Mouse (Mus musculus) cerebellum, adult 18-20 months (tissue): ENCODE results near the gene F13a1.

Experiments
- DNase-seq, 2 experiments: peaks; one replicate each; pipeline ENCODE4 v3.0.0; 2021

F13a1 gene

DNA sequence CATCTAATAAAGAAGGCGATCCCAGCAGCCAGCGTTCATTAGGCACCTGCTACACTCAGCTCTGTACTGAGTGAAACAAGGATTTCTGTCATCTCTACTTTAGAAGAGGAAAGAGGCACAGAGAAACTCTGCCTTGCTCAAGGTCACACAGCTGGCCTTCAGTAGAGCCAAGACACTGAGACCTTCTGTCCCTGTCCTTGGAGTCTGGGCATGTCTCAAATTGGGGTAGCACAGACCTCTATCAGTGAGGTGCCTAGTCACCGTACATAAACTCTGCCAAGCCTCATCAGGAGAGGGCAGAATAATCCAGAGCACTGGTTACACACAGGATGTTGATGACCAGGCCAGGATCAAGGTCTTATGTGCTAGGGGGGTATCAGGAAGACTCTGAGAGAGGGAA lies 108.2 kb downstream of the F13a1 start:
- DNase-seq = no peak

DNA sequence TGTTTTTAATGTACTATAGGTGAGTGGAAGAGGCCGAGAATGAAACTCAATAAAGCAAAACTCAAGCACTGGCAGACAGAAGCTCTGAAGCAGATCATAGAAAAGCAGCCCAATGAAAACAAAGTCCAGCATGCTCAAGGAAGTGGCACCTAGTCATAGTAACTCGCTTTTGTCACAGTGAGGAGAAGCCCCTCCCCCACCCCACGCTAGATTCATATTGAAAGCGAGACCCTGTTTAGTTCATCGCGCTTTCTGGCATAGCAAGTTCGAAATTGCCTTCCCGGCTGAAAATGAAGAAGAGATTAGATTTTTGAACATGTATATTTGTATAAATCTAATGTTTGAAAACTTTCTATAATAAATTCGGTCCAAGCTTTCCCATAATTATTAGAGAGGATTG lies 118.0 kb downstream of the F13a1 start:
- no peak for DNase-seq

DNA sequence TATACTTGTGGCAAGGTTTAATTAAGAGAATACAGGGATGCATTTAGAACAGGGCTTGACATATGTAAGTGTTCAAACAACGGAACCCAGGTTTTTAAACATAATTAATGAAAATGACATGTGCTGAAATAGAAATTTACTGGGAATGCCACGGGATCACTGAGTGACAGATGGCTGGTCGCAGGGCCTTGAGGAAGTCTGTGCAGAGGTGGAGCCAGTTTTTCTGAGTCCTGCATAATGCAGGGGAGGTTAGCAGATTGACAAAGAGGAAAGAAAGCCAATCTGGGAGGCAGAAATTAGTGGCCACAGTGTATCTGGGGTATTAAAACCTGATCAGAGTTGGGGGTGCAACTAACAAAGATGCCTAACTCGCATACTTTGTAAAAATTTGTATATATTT lies 130.3 kb downstream of the F13a1 start:
- no peak for DNase-seq

DNA sequence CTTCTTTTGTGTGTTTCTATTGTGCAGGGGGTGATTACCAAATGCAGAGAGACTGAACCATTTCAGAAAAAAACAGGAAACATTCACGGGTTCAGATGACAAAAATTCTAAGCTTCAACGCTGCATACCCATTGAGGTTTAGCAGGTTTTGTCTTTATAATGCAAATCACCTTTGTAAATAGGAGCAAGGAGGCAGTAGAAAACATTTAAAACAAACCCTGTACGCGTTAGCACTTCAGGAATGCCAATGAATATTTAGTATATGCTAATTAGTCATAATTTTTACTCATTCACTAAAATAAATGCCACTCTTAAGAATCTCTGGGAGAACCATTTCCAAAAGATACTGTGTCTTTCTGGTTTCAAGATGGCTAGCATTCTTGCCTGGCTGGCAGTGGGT lies 146.2 kb downstream of the F13a1 start:
- no peak for DNase-seq

DNA sequence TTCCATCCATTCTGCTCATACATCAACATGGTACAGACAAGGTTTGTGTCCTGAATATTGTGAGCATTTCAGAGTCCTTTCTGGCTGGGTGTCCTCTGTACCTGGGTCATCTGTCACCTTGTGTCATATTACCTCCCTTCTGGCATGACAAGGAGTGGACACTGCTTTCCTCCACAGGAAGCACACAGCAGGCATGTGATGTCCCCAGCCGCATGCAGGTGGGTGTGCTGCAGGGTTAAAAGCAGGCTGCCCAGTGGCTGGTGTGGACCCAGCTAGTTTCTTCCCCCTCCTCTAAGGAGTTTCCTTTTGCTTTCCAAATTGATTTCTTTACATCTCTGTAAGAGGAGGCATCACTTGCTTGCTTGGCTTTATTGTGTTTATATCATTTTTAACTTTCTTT lies 146.6 kb downstream of the F13a1 start:
- DNase-seq = no peak

DNA sequence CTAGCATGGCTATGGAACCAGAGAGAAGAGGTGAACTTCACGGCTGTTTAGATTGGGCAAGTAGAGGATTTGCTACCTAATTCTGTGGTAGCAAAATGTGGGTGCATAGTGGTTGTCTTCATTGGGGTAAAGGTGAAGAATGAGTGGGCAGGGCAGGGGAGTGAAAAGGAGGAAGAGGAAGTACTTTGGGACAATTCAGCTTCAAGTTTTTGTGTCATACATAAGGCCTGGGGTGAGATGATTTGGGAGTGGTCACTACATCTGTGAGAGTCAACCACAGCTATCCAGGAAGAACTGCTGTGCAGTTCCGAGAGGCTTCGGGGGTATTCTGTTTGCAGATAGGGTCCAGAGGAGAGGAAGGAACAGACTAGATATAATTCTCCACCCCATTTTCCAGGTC lies 148.4 kb downstream of the F13a1 start:
- no peak for DNase-seq

DNA sequence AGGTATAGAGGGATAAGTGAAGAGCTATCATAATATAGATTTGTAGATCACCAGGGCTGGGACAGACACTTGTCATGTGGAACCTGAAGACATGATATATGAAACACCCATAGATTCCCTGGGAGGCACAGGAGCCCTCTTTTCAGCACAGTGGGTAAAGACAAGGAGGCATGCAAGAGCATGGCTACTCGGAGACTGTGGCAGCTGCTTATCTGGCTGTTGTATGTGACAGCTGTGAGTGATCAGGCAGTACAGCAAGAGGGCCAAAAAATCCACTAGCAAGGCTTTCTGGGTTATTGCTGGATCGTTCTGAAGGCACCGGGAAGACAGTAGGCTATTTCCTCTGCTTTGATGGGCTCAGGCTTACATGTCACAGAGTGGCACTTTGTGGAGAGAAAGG lies 149.0 kb downstream of the F13a1 start:
- DNase-seq = no peak

DNA sequence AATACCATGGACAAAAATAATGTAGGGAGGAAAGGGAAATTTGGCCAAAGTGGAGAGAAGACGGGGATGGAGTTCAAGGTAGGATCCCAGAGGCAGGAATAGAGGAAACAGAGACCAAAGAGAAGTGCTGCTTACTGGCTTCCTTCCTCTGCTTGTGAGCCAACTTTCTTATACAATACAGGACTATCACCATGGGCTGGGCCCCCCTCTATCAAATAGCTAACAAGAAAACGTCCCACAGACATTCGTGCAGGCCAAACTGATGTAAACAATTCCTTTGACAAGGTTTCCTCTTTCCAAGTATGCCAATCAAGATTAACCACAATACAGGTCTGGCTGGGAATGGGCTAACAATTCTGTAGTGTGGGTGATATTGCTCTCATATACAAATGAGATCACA lies 154.0 kb downstream of the F13a1 start:
- no peak for DNase-seq

DNA sequence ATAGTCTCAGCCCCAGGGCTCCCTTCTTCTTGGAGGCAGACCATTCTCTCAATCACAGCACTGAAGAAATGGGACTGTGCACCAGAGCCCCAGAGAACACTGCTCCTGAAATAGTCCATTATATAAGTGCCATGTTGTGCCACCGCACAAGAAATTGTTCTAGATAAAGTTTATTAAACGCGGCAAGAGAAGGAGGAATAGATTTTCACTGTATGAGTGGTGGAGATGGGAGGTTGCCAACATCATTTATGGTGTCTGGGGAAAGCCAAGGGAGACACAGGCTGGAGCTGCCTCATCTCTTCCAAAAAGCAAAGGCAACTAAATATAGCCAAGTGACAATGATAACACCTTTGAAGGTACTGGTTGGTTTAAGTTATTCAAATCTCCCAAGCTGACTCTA lies 156.3 kb downstream of the F13a1 start:
- no peak for DNase-seq

DNA sequence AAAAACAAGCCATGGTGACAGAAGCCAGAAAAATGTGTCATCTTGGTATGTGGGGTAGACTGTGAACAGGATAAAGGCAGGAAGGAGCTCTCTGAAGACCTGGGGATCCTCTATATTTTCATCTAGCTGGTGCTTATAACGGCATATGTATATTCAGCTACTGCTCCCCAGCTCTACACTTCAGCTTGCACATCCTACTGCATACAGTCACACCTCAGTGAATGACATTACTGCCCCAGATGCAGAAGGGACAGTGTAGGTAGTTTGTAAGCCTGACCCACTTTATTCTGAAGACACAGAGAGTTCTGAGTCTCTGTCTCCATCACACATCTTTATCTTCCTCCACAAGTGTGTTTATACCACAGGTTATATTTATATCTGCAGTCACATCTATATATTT lies 157.8 kb downstream of the F13a1 start:
- DNase-seq = no peak

DNA sequence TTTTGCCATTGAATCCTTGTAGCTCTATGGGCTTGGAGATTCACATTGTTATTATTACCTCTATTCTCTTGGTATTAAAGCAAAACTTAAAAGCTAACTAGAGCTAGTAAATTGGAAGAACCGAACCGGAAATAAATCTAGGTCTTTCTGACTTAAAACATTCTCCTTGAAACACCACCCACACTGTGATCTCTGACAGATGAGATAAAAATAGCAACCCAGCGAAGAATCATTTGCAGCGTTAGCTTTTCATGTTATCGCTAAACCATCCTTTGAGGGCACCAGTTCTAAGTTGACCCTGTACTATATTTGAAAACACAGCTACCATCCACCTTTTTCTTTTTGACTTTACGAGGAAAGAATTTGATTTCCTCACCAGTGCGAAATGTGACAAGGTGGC lies 164.1 kb downstream of the F13a1 start:
- DNase-seq = no peak

DNA sequence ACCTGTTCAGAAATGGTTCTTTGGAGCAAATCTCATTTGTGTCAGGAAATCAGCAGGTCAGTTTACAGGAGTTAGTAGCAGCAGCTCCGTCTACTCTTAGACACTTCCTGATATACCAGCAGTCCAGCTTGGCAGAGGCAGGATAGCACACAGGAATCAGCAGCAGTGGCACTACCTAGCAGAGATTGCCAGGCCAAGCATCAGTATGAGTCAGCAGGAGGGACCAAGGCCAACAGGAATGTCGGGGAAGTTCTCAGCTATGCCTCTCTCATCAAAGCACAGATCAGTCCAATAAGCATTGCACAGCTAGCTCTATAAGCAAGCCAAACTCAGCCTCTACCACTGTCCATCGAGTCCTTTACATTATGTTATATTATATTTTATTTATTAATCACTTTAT lies 210.9 kb downstream of the F13a1 start:
- no peak for DNase-seq
